Mouse (Mus musculus): ENCODE results near the gene Gpr165. TPM values are rescaled to one million over a fixed set of nuclear protein-coding genes. Genes with fewer than 3 reads are reported as not detected.

Gene Gpr165
- polyA plus RNA-seq (2016; fragmentation: Nextera tagmentation; extraction: Ambion mirVana) = 3.4 and 3.8 TPM in 2 replicates

DNA sequence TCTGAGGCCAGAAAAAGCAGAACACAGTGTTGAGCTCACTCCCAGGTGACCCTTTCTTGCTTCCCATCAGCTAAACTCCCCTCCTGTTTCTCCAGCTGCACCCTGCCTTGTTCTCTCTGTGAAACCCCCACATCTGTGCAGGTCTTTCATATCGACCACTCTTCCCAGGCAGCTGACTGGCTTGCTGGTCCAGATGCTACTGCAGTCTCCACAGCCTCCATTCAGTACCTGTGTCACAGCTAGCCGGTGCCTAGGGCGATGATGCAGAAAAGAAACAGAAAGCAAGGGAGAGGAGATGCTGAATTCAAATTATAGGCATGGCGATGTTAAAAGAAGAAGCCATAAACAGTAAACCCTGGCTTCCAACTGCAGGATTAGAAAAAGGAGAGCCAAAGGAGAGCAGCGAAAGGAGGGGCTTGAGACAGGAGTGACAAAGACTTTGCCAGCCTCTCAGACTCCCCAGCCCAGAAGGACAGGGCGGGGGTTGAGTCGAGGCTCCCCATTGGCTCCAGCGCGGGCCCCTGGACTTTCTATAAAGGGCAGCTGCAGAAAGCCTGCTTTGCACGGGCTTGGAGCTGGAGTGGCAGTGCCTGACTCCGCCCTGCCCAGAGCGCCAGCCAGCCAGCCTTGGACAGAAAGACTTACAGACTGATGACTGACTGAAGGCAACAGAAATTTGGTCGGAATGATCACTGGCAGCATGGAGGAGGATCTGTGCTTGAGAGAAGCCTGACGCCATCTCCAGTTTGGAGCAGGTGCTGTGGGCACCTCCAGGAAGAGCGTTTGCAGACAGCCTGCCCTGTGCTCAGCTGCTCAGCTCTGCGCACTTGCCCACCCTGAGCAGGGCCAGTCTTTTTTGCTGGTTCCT is at the start of gene Gpr165:
Gene Gpr165, plus strand, starts transcription at position 535 of the 868 bp plus-strand sequence.
- ATAC-seq (ENCODE audit: low FRiP score, low read depth) = peak; percentile 100
- Histone ChIP-seq H3K9ac (replicated peaks) (peak within 1 kb of the TSS; percentile 41), H3K27me3 (no peaks in the 10 kb centered on the region), H3K4me1 (no peaks in the 10 kb centered on the region), H3K9me3 (no peaks in the 10 kb centered on the region), H3K27ac (replicated peaks) (0 out of 2 replicates have a peak within 1 kb of the TSS, but pooled peaks have one; percentile 25), H3K36me3 (no peaks in the 10 kb centered on the region), H3K4me3 (peak within 1 kb of the TSS; percentile 36), H3K4me2 (replicated peaks) (peak within 1 kb of the TSS; percentile 49)
- 30% methylated on average over 16 of the region's 16 CpGs for WGBS

DNA sequence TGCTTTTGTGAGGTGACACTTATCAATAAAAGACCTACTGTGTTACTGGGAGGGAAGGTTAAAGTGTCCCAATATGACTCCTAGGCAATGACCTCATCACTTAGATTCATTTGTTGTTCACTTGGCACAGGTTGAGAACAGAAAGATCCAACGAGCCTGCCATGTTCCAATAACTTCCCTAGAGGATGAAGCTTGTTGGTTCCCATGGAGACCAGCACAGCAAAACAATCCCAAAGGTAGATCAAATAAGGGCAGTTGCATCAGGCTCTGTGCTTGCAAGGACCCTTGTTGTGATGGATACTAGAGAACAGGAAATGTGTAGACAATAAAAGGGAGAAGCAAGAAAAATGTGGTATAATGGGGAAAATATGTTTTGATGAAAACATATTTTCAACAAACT is 38.4 kb upstream of the Gpr165 start:
- 43% methylated on average over 1 of the region's 1 CpGs for WGBS
- Histone ChIP-seq H3K4me2 (replicated peaks) (no peak overlapping the region), H3K27me3 (no peaks in the 10 kb centered on the region), H3K4me3 (no peak overlapping the region), H3K27ac (replicated peaks) (no peak overlapping the region), H3K9ac (replicated peaks) (no peak overlapping the region), H3K9me3 (no peaks in the 10 kb centered on the region), H3K36me3 (no peaks in the 10 kb centered on the region), H3K4me1 (no peaks in the 10 kb centered on the region)
- ATAC-seq (ENCODE audit: low FRiP score, low read depth) = no peak
